Mouse (Mus musculus) heart, postnatal 0 days (tissue): Measurements from ENCODE around the gene Cnnm3. TPM values are rescaled to one million over a fixed set of nuclear protein-coding genes. Genes with fewer than 3 reads are reported as not detected.
"Not testable (repeated sequence)": the region's sequence is repeated elsewhere in the genome, so short reads cannot be mapped to it uniquely, and the experiment has no call there.

ENCODE experiments used
- ATAC-seq: fragments of 200-750 bp; cut with Nextera tagmentation; 2 replicates; pipeline ENCODE4 v1.8.0; 2017; ENCODE audit warnings: low read depth, moderate number of reproducible peaks, moderate library complexity; ENCODE audit not compliant: insufficient read depth
- DNase-seq: peaks from one replicate; pipeline ENCODE4 v3.0.0-alpha.2; 2016; ENCODE audit warnings: low spot score
- H3K27ac ChIP-seq: fragments of 300-500 bp; sonication (generic); 2 replicates; pipeline ENCODE4 v1.5.1; 2014; ENCODE audit warnings: low read depth, mild to moderate bottlenecking
- H3K27me3 ChIP-seq: fragments of 300-500 bp; sonication (generic); 2 replicates; pipeline ENCODE4 v1.6.1; 2014; ENCODE audit warnings: low read length, mixed read lengths; ENCODE audit not compliant: control insufficient read depth, insufficient read depth
- H3K36me3 ChIP-seq: fragments of 300-500 bp; sonication (generic); replicated peaks from 2 replicates; pipeline ENCODE4 v1.6.1; 2014; ENCODE audit warnings: low read length, mixed read lengths; ENCODE audit not compliant: control insufficient read depth, insufficient read depth
- H3K4me1 ChIP-seq: fragments of 300-500 bp; sonication (generic); 2 replicates; pipeline ENCODE4 v1.6.1; 2014; ENCODE audit warnings: antibody characterized with exemption; ENCODE audit not compliant: control insufficient read depth, insufficient read depth
- H3K4me2 ChIP-seq: fragments of 300-500 bp; sonication (generic); 2 replicates; pipeline ENCODE4 v1.6.1; 2014; ENCODE audit warnings: low read depth, mild to moderate bottlenecking, low read length, moderate library complexity
- H3K4me3 ChIP-seq: fragments of 300-500 bp; sonication (generic); 2 replicates; pipeline ENCODE4 v1.5.1; 2014; ENCODE audit warnings: low read depth, low read length
- H3K9ac ChIP-seq: fragments of 300-500 bp; sonication (generic); replicated peaks from 2 replicates; pipeline ENCODE4 v1.6.1; 2014; ENCODE audit warnings: low read depth, low read length, mixed read lengths
- H3K9me3 ChIP-seq: fragments of 300-500 bp; sonication (generic); replicated peaks from 2 replicates; pipeline ENCODE4 v1.6.1; 2016; ENCODE audit warnings: low read length; ENCODE audit not compliant: control insufficient read depth
- CTCF ChIP-seq: IDR thresholded peaks from 2 replicates; pipeline ENCODE4 v1.5.1; 2016; ENCODE audit warnings: antibody characterized with exemption, control low read depth, low read depth
- EP300 ChIP-seq: IDR thresholded peaks from 2 replicates; pipeline ENCODE4 v1.6.1; 2016; ENCODE audit warnings: antibody characterized with exemption, low read depth
- WGBS: fragments of 180-500 bp; shearing (Covaris S2); extraction: QIAGEN DNeasy Blood & Tissue Kit; methylation state at CpG from one replicate; pipeline ENCODE4 v1.1.7; 2014; 5-methylcytosine and 5-hydroxymethylcytosine counted together
- polyA plus RNA-seq: library from polyadenylated mRNA; unstranded; fragments of >200 nt; fragmentation: Nextera tagmentation; extraction: Ambion mirVana; gene quantifications from 2 replicates; pipeline ENCODE4 v1.2.1, GENCODE M21; 2015
- total RNA-seq: library from RNA; depleted of rRNA; stranded (reverse); fragments of >200 nt; gene quantifications from 2 replicates; pipeline ENCODE4 v1.2.3, GENCODE M21; 2014; ENCODE audit warnings: low replicate concordance

The Cnnm3 gene
- total and polyA plus RNA-seq, 2 experiments from 2014 or later = 2.0 to 21.4 TPM

DNA sequence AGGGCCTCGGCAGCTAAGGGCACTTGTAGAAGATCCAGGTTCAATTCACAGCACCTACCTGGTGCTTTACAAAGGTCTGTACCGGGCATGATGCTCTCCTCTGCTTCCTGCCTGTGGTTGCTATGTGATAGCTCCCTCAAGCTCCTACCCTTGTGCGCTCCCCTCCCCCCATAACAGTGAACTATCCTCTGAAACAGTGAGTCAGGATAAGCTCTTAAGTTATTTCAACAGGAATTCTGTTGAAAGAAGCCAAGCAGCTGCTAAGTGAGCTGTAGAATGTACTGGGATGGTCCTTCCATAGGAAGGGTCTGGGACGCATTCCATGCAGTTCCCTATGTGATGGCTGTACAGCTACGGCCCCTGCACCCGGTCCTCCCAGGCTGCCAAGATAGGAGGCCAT lies 21.9 kb downstream of the Cnnm3 start:
- Histone ChIP-seq H3K9ac (0 out of 2 replicates have a peak overlapping the region, but pooled peaks have one; percentile 4), H3K4me1 (peaks cover 46% of the 10 kb centered on the region), H3K9me3 (no peaks in the 10 kb centered on the region), H3K4me3 (0 out of 2 replicates have a peak overlapping the region, but pooled peaks have one; percentile 4), H3K27ac (peak overlapping the region; percentile 96), H3K27me3 (no peaks in the 10 kb centered on the region), H3K36me3 (peaks cover 9% of the 10 kb centered on the region), H3K4me2 (peak overlapping the region; percentile 44; the same call in 1 of the 2 replicates)
- DNase-seq = no peak
- ATAC-seq = no peak
- TF ChIP-seq EP300 = no peak
- 62% methylated on average over 6 of the region's 6 CpGs for WGBS

DNA sequence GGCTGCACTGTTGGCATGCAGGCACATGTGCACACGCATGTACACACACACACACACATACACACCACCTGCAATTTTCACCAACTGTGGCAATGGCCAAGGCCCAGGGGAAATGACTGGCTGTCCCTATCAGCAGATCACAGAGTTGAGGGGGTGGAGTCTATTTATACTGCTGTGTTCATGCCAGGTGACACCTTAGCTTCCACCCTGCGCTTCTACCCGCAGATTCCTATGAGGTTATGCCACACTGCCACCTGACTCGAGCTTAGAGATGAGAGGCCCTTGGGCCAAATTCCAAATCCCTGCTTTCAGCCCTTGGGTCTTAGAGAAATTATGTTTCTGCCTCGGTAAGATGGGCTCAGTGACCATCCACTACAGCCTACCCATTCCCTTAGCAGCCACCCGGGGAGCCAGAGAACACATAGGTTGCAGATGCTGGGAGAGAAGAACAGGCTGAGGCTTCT lies 23.0 kb downstream of the Cnnm3 start:
- DNase-seq = peak; percentile 68
- peak overlapping the region; percentile 96 for H3K27ac ChIP-seq
- peaks cover 48% of the 10 kb centered on the region for H3K4me1 ChIP-seq

DNA sequence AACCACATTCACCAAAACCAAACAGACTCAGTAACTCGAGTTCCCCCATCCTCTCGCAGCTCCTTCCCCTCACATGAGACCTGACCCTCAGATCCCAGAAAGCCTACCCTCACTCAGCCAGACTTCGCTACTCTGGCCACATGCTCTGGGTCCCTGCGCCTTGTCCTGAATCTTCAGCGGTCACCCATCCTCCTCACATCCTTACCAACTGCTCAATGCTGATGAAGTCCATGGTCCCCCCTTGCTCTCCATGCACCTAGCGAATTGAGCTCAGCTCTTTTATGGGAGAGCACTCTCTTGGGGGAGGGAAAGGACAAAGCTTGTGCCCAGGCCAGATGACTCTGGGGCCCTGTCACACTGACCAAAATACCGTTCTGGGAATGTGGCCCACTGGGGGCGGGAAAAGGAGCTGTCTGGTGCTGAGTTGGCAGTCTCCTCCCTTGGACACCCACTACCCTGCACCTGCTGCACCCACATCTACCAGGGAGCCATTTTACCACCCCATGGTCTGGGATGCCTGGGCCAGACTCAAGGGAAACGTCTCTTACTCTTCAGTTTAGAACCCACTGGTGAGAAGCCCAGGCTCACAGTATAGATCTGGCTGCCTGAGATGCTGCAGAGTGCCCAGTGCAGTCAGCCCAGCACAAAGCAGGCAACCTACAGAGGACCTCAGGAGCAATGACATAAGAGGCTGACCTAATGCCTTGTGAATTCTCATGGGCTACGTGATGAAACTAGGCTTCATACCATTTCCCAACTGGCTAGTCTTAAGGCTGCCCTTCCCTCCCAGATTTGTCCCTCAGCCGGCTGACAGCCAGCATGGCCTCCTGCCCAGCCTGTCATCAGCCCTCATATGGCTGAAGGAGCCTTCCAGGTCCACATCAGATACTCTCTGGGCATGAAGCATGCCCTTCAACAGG lies 24.1 kb downstream of the Cnnm3 start:
- peak overlapping the region; percentile 96 for H3K27ac ChIP-seq
- TF ChIP-seq EP300 = peak; percentile 68
- peak; percentile 5; the same call in 1 of the 2 replicates for TF ChIP-seq CTCF
- no peaks in the 10 kb centered on the region for H3K27me3 ChIP-seq
- peaks cover 19% of the 10 kb centered on the region for H3K36me3 ChIP-seq
- no peaks in the 10 kb centered on the region for H3K9me3 ChIP-seq
- peaks cover 48% of the 10 kb centered on the region for H3K4me1 ChIP-seq
- peak overlapping the region; percentile 44 for H3K4me2 ChIP-seq
- ATAC-seq (peak; percentile 59), DNase-seq (peak; percentile 86)
- H3K9ac ChIP-seq = peak overlapping the region; percentile 40
- WGBS = 52% methylated on average over 11 of the region's 11 CpGs
- no peak overlapping the region for H3K4me3 ChIP-seq

More for the DNA sequence above, 23.0 kb downstream of the Cnnm3 start:
- ATAC-seq = no peak
- peak; percentile 44 for TF ChIP-seq CTCF
- TF ChIP-seq EP300 = no peak
- H3K4me3 ChIP-seq = peak overlapping the region; percentile 8; the same call in 1 of the 2 replicates
- peak overlapping the region; percentile 44 for H3K4me2 ChIP-seq
- H3K9me3 ChIP-seq = no peaks in the 10 kb centered on the region
- no peaks in the 10 kb centered on the region for H3K27me3 ChIP-seq
- peak overlapping the region; percentile 40; the same call in 1 of the 2 replicates for H3K9ac ChIP-seq
- WGBS = 35% methylated on average over 6 of the region's 6 CpGs
- H3K36me3 ChIP-seq = peaks cover 11% of the 10 kb centered on the region

GRCm38 (mm10) chr1:36536397-36536728 lies 24.7 kb downstream of the Cnnm3 start:
- Histone ChIP-seq H3K9me3 (no peaks in the 10 kb centered on the region), H3K4me1 (peaks cover 48% of the 10 kb centered on the region), H3K4me3 (no peak overlapping the region), H3K4me2 (no peak overlapping the region), H3K27ac (peak overlapping the region; percentile 96), H3K9ac (no peak overlapping the region), H3K27me3 (no peaks in the 10 kb centered on the region), H3K36me3 (peaks cover 23% of the 10 kb centered on the region)
- ATAC-seq (no peak), DNase-seq (no peak)
- WGBS = 24% methylated on average over 8 of the region's 8 CpGs
- TF ChIP-seq CTCF (no peak), EP300 (no peak)

- H3K27me3 ChIP-seq, H3K9ac ChIP-seq, H3K4me3 ChIP-seq, DNase-seq, H3K9me3 ChIP-seq, ATAC-seq: not testable (repeated sequence)
- 68% methylated on average over 9 of the region's 9 CpGs for WGBS
- Histone ChIP-seq H3K36me3 (peaks cover 26% of the 10 kb centered on the region), H3K27ac (peak within 1 kb of the TSS; percentile 96), H3K4me2 (peak within 1 kb of the TSS; percentile 44; the same call in 1 of the 2 replicates), H3K4me1 (peaks cover 46% of the 10 kb centered on the region)
These were observed 25.1 kb downstream of the Cnnm3 start, which contains the start of gene Ankrd23 for GRCm38 (mm10) chr1:36536783-36537182. Gene Ankrd23, minus strand, starts transcription at chr1:36536883.
